ENCODE assay signal across 12 mouse cellular contexts in genomic region chr15:8733669-8734362, GRCm38 (mm10). TPM values are rescaled to one million over a fixed set of nuclear protein-coding genes. Genes with fewer than 3 reads are reported as not detected.
DNase-seq lines count a peak whose midpoint lies in the region; ATAC-seq and TF ChIP-seq lines count a peak whose summit lies in the region.
"Had no signal": no experiment of that assay in that cellular context is flagged by ENCODE, and none has a peak within 500 bp of the region (broad histone marks: within the 10 kb centered on the region; RNA-seq: fewer than 3 reads in every experiment).

No protein-coding gene starts in this region.

- H3K4me2 ChIP-seq in lung, postnatal 0 days (replicated peaks; ENCODE audit: low read depth, low read length), result no peak overlapping the region
- H3K4me2 ChIP-seq in forebrain, embryonic 15.5 days (replicated peaks), result no peak overlapping the region
- no peak overlapping the region for H3K4me2 ChIP-seq in neural tube, embryonic 15.5 days

- H3K9me3 ChIP-seq in lung, postnatal 0 days (ENCODE audit: low read length), result no peaks in the 10 kb centered on the region
- no peaks in the 10 kb centered on the region for H3K9me3 ChIP-seq in forebrain, embryonic 15.5 days
- H3K9me3 ChIP-seq in neural tube, embryonic 15.5 days (replicated peaks), result no peaks in the 10 kb centered on the region

- H3K4me3 ChIP-seq in lung, postnatal 0 days (ENCODE audit: low read depth, low read length), result no peak overlapping the region
- H3K4me3 ChIP-seq in forebrain, embryonic 15.5 days, result no peak overlapping the region
- H3K4me3 ChIP-seq in neural tube, embryonic 15.5 days (replicated peaks), result no peak overlapping the region

- peak; percentile 57 for DNase-seq in lung, postnatal 0 days (ENCODE audit: low spot score)
- DNase-seq in lung, adult 18-20 months, result no peak
- DNase-seq in embryo, embryonic 11 days, result peak; percentile 58
- no peak for DNase-seq in gastrocnemius, postnatal 25 days
- DNase-seq in layer of hippocampus, adult 18-20 months (ENCODE audit: low spot score in 2 of 2), result no peak
- no peak for DNase-seq in thymus, postnatal 0 days (ENCODE audit: low spot score)
- DNase-seq: adrenal gland, adult 2 months; kidney, adult 18-20 months; right cerebral cortex, postnatal 4 days had no signal

- H3K4me1 ChIP-seq in lung, postnatal 0 days (ENCODE audit: insufficient read depth, low read depth, low read length), result no peaks in the 10 kb centered on the region
- H3K4me1 ChIP-seq in forebrain, embryonic 15.5 days, result 0 out of 2 replicates have a peak, but pooled peaks cover 6% of the 10 kb centered on the region
- H3K4me1 ChIP-seq in neural tube, embryonic 15.5 days, result 0 out of 2 replicates have a peak, but pooled peaks cover 6% of the 10 kb centered on the region

- H3K9ac ChIP-seq in lung, postnatal 0 days (replicated peaks; ENCODE audit: low read depth), result no peak overlapping the region
- no peak overlapping the region for H3K9ac ChIP-seq in forebrain, embryonic 15.5 days (replicated peaks)
- H3K9ac ChIP-seq in neural tube, embryonic 15.5 days (replicated peaks), result no peak overlapping the region
- H3K9ac ChIP-seq: liver, embryonic 14.5 days had no signal

- TF ChIP-seq EP300 in lung, postnatal 0 days (IDR thresholded peaks at IDR 0.05), result no peak

- H3K27me3 ChIP-seq in lung, postnatal 0 days (replicated peaks; ENCODE audit: insufficient read depth, low read length), result no peaks in the 10 kb centered on the region
- no peaks in the 10 kb centered on the region for H3K27me3 ChIP-seq in forebrain, embryonic 15.5 days
- no peaks in the 10 kb centered on the region for H3K27me3 ChIP-seq in neural tube, embryonic 15.5 days (replicated peaks)

- TF ChIP-seq CTCF in lung, postnatal 0 days (IDR thresholded peaks at IDR 0.05), result no peak

- H3K36me3 ChIP-seq in lung, postnatal 0 days (ENCODE audit: insufficient read depth, low read length), result no peaks in the 10 kb centered on the region
- H3K36me3 ChIP-seq in forebrain, embryonic 15.5 days, result no peaks in the 10 kb centered on the region
- no peaks in the 10 kb centered on the region for H3K36me3 ChIP-seq in neural tube, embryonic 15.5 days

- WGBS in lung, postnatal 0 days, result 24% methylated on average over 7 of the region's 7 CpGs
- WGBS in forebrain, embryonic 15.5 days, result 18% methylated on average over 7 of the region's 7 CpGs
- 17% methylated on average over 7 of the region's 7 CpGs for WGBS in neural tube, embryonic 15.5 days

- no peak overlapping the region for H3K27ac ChIP-seq in lung, postnatal 0 days (ENCODE audit: low read length)
- peak overlapping the region; percentile 24; the same call in 1 of the 2 replicates for H3K27ac ChIP-seq in forebrain, embryonic 15.5 days (replicated peaks)
- 0 out of 2 replicates have a peak overlapping the region, but pooled peaks have one; percentile 5 for H3K27ac ChIP-seq in neural tube, embryonic 15.5 days (replicated peaks)
- H3K27ac ChIP-seq: liver, embryonic 14.5 days had no signal

- peak; percentile 62 for ATAC-seq in lung, postnatal 0 days
- peak; percentile 48 for ATAC-seq in forebrain, embryonic 15.5 days (replicated peaks)
- no peak for ATAC-seq in neural tube, embryonic 15.5 days (ENCODE audit: low FRiP score)

RNA-seq across cellular contexts. Expression of gene Slc1a3, which starts 23.3 kb away (rescaled TPM):
- polyA plus RNA-seq in lung, postnatal 0 days (2015; fragmentation: Nextera tagmentation; extraction: Ambion mirVana), result 17.2 and 18.5 TPM in 2 replicates
- 116 and 123 TPM in 2 replicates for polyA plus RNA-seq in forebrain, embryonic 15.5 days (2015; fragmentation: Nextera tagmentation; extraction: Ambion mirVana)
- polyA plus RNA-seq in neural tube, embryonic 15.5 days (2015; fragmentation: Nextera tagmentation; extraction: Ambion mirVana), result 169 and 174 TPM in 2 replicates
- 1 to 10 TPM; 1.4 to 6.4 TPM for total RNA-seq in gastrocnemius, postnatal 25 days (2021)
- 100 to 1,000 TPM; 371 to 373 TPM for total RNA-seq in layer of hippocampus, adult 18-20 months (2021)
- polyA plus RNA-seq in thymus, postnatal 0 days (2015; fragmentation: Nextera tagmentation; extraction: Ambion mirVana), result 14.5 and 18.0 TPM in 2 replicates

Comparison
In these comparisons a context has a peak if more than half of its experiments do, and no peak if none do; other contexts are left out.
1. DNase-seq: peak in lung, postnatal 0 days (single experiment) and embryo, embryonic 11 days (single experiment); none in lung, adult 18-20 months (0 of 2), gastrocnemius, postnatal 25 days (single experiment), layer of hippocampus, adult 18-20 months (0 of 2) and thymus, postnatal 0 days (single experiment).